Mouse (Mus musculus): ENCODE measurements around the gene Anln. TPM values are rescaled to one million over a fixed set of nuclear protein-coding genes. Genes with fewer than 3 reads are reported as not detected.
"Not testable (repeated sequence)": the region's sequence is repeated elsewhere in the genome, so short reads cannot be mapped to it uniquely, and the experiment has no call there.

The Anln gene
- polyA plus RNA-seq, 1 experiment from 2014 or later: 6.6 TPM

DNA sequence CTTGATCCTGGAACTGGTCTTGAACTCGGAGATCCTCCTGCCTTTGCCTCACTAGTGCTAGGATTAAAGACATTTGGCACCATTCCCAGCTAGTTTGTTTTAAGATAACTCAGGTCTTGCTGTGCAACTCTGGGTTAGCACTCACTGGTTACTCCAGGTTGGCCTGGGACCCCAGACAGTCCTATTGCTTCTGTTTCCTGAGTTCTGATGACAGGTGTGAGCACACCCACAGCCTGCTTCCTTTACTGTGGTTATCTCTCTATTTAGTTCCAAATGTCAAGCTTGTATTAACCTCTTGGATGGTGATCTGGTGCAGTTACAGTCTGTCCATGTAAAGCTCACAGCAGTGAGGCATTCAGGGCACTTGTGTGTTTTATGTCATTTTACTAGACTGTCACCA is 34.5 kb upstream of the Anln start:
- Histone ChIP-seq H3K4me2 (replicated peaks) (no peak overlapping the region), H3K27me3 (ENCODE audit: control insufficient read depth, insufficient read depth, low read length) (no peaks in the 10 kb centered on the region), H3K4me3 (replicated peaks; ENCODE audit: low read length) (no peak overlapping the region), H3K36me3 (replicated peaks; ENCODE audit: control insufficient read depth, insufficient read depth) (no peaks in the 10 kb centered on the region), H3K9me3 (ENCODE audit: control insufficient read depth, low read length) (no peaks in the 10 kb centered on the region), H3K4me1 (replicated peaks; ENCODE audit: control insufficient read depth, insufficient read depth, low read length) (0 out of 2 replicates have a peak, but pooled peaks cover 4% of the 10 kb centered on the region), H3K27ac (no peak overlapping the region), H3K9ac (no peak overlapping the region)
- ATAC-seq (ENCODE audit: low FRiP score) (no peak), DNase-seq (ENCODE audit: low spot score) (no peak)
- 80% methylated on average over 1 of the region's 1 CpGs for WGBS

DNA sequence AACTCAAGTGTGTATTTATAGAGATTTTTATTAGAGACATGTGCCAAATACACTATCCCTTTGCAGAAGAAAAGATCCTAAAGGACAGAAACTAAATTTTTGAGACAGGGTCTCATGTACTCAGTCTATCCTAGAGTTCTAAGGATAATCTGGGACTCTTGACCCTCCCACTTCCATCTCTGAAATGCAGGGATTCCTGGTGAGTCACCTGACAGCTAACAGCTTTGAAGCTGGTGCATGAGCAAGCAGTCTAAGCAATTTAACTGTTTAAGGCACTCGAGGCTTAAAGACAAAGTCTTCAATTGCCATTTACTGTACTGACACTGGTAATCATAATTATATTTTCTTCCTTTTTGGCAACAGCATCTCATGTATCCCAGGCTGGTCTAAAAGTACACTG is 33.6 kb upstream of the Anln start:
- WGBS: 80% methylated on average over 1 of the region's 1 CpGs
- H3K27ac ChIP-seq: no peak overlapping the region
- no peaks in the 10 kb centered on the region for H3K36me3 ChIP-seq (replicated peaks; ENCODE audit: control insufficient read depth, insufficient read depth)
- H3K4me3 ChIP-seq (replicated peaks; ENCODE audit: low read length): no peak overlapping the region
- H3K9me3 ChIP-seq (ENCODE audit: control insufficient read depth, low read length): no peaks in the 10 kb centered on the region
- H3K4me2 ChIP-seq (replicated peaks): no peak overlapping the region
- 0 out of 2 replicates have a peak, but pooled peaks cover 4% of the 10 kb centered on the region for H3K4me1 ChIP-seq (replicated peaks; ENCODE audit: control insufficient read depth, insufficient read depth, low read length)
- ATAC-seq (ENCODE audit: low FRiP score) (no peak), DNase-seq (ENCODE audit: low spot score) (no peak)
- H3K9ac ChIP-seq: no peak overlapping the region
- no peaks in the 10 kb centered on the region for H3K27me3 ChIP-seq (ENCODE audit: control insufficient read depth, insufficient read depth, low read length)

DNA sequence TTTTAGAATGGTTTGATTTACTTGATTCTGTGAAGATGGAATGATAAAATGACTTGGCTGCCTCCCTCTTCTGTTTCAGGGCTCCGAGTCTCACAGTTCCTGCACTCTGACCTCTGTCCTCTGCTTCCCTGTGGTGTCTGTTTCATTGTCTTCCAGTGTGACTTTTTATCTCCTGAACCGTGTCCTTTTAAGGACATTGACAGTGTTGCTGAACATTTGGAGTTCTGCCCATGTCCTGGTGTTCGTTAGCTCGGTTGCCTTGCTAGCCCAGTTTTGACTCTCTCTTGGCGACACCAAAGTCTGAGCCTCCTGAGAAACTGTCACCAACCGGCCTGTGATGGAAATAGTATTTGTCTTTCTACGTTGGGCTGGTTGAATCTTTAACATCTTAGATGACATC is 31.5 kb upstream of the Anln start:
- Histone ChIP-seq H3K27ac (no peak overlapping the region), H3K27me3 (ENCODE audit: control insufficient read depth, insufficient read depth, low read length) (no peaks in the 10 kb centered on the region), H3K9ac (no peak overlapping the region), H3K4me1 (replicated peaks; ENCODE audit: control insufficient read depth, insufficient read depth, low read length) (0 out of 2 replicates have a peak, but pooled peaks cover 4% of the 10 kb centered on the region), H3K9me3 (ENCODE audit: control insufficient read depth, low read length) (no peaks in the 10 kb centered on the region), H3K4me3 (replicated peaks; ENCODE audit: low read length) (no peak overlapping the region), H3K36me3 (replicated peaks; ENCODE audit: control insufficient read depth, insufficient read depth) (no peaks in the 10 kb centered on the region), H3K4me2 (replicated peaks) (no peak overlapping the region)
- ATAC-seq (ENCODE audit: low FRiP score) (no peak), DNase-seq (ENCODE audit: low spot score) (no peak)
- 18% methylated on average over 7 of the region's 7 CpGs for WGBS

GRCm38 (mm10) chr9:22419877-22420276 is 30.9 kb upstream of the Anln start:
- ATAC-seq (ENCODE audit: low FRiP score): no peak
- Histone ChIP-seq H3K36me3 (replicated peaks; ENCODE audit: control insufficient read depth, insufficient read depth) (no peaks in the 10 kb centered on the region), H3K9me3 (ENCODE audit: control insufficient read depth, low read length) (no peaks in the 10 kb centered on the region), H3K27ac (no peak overlapping the region), H3K9ac (no peak overlapping the region), H3K27me3 (ENCODE audit: control insufficient read depth, insufficient read depth, low read length) (no peaks in the 10 kb centered on the region), H3K4me1 (replicated peaks; ENCODE audit: control insufficient read depth, insufficient read depth, low read length) (0 out of 2 replicates have a peak, but pooled peaks cover 4% of the 10 kb centered on the region), H3K4me2 (replicated peaks) (no peak overlapping the region), H3K4me3 (replicated peaks; ENCODE audit: low read length) (no peak overlapping the region)
- no peak for DNase-seq (ENCODE audit: low spot score)
- 77% methylated on average over 3 of the region's 3 CpGs for WGBS

DNA sequence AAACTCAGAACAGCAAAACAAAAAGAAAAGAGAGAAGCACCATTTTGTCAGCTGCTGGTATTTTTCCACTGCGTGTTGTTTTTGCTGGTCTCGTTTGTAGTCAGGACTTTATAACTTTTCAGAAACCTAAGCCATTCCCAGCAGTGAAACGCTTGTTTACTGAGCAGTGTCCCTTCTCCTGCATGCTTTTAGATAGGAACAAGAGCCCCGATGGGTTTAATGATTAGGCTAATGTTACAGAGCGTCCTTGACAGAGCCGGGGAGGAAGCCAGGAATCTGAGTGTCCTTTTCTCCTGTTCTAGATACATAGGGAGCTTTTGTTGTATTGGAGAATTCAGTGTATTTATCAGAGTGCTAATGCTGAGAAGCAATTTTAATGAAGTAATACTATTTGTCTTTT is 28.6 kb upstream of the Anln start:
- Histone ChIP-seq H3K4me2 (replicated peaks) (no peak overlapping the region), H3K9ac (no peak overlapping the region), H3K4me1 (replicated peaks; ENCODE audit: control insufficient read depth, insufficient read depth, low read length) (0 out of 2 replicates have a peak, but pooled peaks cover 4% of the 10 kb centered on the region), H3K4me3 (replicated peaks; ENCODE audit: low read length) (no peak overlapping the region), H3K27ac (no peak overlapping the region), H3K36me3 (replicated peaks; ENCODE audit: control insufficient read depth, insufficient read depth) (no peaks in the 10 kb centered on the region), H3K9me3 (ENCODE audit: control insufficient read depth, low read length) (no peaks in the 10 kb centered on the region), H3K27me3 (ENCODE audit: control insufficient read depth, insufficient read depth, low read length) (no peaks in the 10 kb centered on the region)
- no peak for ATAC-seq (ENCODE audit: low FRiP score)
- WGBS: 42% methylated on average over 6 of the region's 6 CpGs
- no peak for DNase-seq (ENCODE audit: low spot score)

DNA sequence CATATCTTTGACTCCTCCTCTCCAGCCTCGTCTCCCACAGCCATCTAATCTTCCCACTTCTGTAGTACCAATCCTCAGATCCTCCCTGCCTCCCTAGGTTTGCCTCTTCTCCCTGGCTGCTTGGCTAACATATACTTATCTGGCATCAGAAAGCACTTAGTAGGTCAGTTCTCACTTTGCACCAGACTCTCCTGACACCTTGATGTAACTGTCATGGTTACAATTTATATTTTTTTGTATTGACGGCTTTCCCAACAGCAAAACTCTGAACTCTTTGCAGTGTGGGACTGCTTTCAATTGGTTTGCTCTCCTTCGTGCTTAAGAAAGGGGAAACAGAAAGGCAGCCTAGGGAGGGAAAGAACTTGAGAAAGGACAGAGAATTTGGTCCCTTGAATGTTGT is 27.2 kb upstream of the Anln start:
- WGBS: 90% methylated on average over 3 of the region's 3 CpGs
- no peak for DNase-seq (ENCODE audit: low spot score)
- ATAC-seq (ENCODE audit: low FRiP score): no peak
- 0 out of 2 replicates have a peak, but pooled peaks cover 4% of the 10 kb centered on the region for H3K4me1 ChIP-seq (replicated peaks; ENCODE audit: control insufficient read depth, insufficient read depth, low read length)
- no peaks in the 10 kb centered on the region for H3K9me3 ChIP-seq (ENCODE audit: control insufficient read depth, low read length)
- H3K9ac ChIP-seq: no peak overlapping the region
- no peak overlapping the region for H3K4me2 ChIP-seq (replicated peaks)
- no peak overlapping the region for H3K27ac ChIP-seq
- no peak overlapping the region for H3K4me3 ChIP-seq (replicated peaks; ENCODE audit: low read length)
- no peaks in the 10 kb centered on the region for H3K27me3 ChIP-seq (ENCODE audit: control insufficient read depth, insufficient read depth, low read length)
- no peaks in the 10 kb centered on the region for H3K36me3 ChIP-seq (replicated peaks; ENCODE audit: control insufficient read depth, insufficient read depth)

GRCm38 (mm10) chr9:22411002-22411857 is 22.2 kb upstream of the Anln start, which contains the start of gene 9530077C05Rik:
Gene 9530077C05Rik, plus strand, starts transcription at chr9:22411513.
- Histone ChIP-seq H3K4me3 (replicated peaks; ENCODE audit: low read length) (peak within 1 kb of the TSS; percentile 47), H3K27me3 (ENCODE audit: control insufficient read depth, insufficient read depth, low read length) (no peaks in the 10 kb centered on the region), H3K9ac (peak within 1 kb of the TSS; percentile 79), H3K4me1 (replicated peaks; ENCODE audit: control insufficient read depth, insufficient read depth, low read length) (no peaks in the 10 kb centered on the region), H3K9me3 (ENCODE audit: control insufficient read depth, low read length) (no peaks in the 10 kb centered on the region), H3K27ac (peak within 1 kb of the TSS; percentile 82), H3K4me2 (replicated peaks) (peak within 1 kb of the TSS; percentile 67), H3K36me3 (replicated peaks; ENCODE audit: control insufficient read depth, insufficient read depth) (no peaks in the 10 kb centered on the region)
- 1% methylated on average over 43 of the region's 43 CpGs for WGBS
- ATAC-seq (ENCODE audit: low FRiP score) (peak; percentile 99), DNase-seq (ENCODE audit: low spot score) (peak; percentile 96)

DNA sequence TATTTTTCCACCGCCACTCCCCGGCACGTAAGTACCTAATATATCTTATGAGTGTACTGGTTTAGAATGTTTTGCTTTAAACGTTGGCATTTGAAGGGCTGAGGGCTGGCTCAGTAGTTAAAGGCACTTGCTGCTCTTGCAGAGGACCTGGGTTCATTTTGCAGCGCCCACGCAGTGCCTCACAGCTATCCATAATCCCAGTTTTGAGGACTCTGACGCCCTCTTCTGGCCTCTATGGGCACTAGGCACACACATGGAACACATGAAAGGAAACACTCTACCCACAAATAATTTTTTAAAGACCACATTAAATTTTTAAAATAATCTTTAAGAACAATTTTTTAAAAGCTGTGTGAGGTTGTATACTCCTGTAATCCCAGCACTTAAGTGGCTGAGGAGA is 20.5 kb upstream of the Anln start:
- DNase-seq (ENCODE audit: low spot score) (no peak), ATAC-seq (ENCODE audit: low FRiP score) (no peak)
- H3K27me3 ChIP-seq (ENCODE audit: control insufficient read depth, insufficient read depth, low read length): no peaks in the 10 kb centered on the region
- no peaks in the 10 kb centered on the region for H3K36me3 ChIP-seq (replicated peaks; ENCODE audit: control insufficient read depth, insufficient read depth)
- H3K27ac ChIP-seq: no peak overlapping the region
- H3K4me2 ChIP-seq (replicated peaks): no peak overlapping the region
- H3K4me3 ChIP-seq (replicated peaks; ENCODE audit: low read length): no peak overlapping the region
- H3K9ac ChIP-seq: no peak overlapping the region
- H3K9me3 ChIP-seq (ENCODE audit: control insufficient read depth, low read length): no peaks in the 10 kb centered on the region
- no peaks in the 10 kb centered on the region for H3K4me1 ChIP-seq (replicated peaks; ENCODE audit: control insufficient read depth, insufficient read depth, low read length)
- 75% methylated on average over 7 of the region's 7 CpGs for WGBS

DNA sequence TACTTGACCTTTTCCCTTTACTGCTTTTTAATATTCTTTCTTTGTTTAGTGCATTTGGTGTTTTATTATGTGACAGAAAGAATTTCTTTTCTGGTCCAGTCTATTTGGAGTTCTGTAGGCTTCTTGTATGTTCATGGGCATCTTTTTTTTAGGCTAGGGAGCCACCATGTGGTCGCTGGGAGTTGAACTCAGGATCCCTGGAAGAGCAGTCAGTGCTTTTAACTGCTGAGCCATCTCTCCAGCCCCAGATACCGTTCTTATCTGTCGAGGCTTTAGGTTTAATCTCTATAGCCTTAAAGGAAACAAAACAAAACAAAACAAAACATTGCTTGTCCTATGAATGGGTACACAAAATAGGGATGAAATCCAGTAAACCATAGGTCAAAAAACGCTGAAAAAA is 19.4 kb upstream of the Anln start:
- H3K4me3 ChIP-seq (replicated peaks; ENCODE audit: low read length); H3K36me3 ChIP-seq (replicated peaks; ENCODE audit: control insufficient read depth, insufficient read depth); H3K4me1 ChIP-seq (replicated peaks; ENCODE audit: control insufficient read depth, insufficient read depth, low read length); DNase-seq (ENCODE audit: low spot score); H3K27me3 ChIP-seq (ENCODE audit: control insufficient read depth, insufficient read depth, low read length); H3K27ac ChIP-seq; ATAC-seq (ENCODE audit: low FRiP score); H3K4me2 ChIP-seq (replicated peaks); H3K9ac ChIP-seq; H3K9me3 ChIP-seq (ENCODE audit: control insufficient read depth, low read length): not testable (repeated sequence)
- 36% methylated on average over 4 of the region's 4 CpGs for WGBS

Measured in hindbrain, embryonic 14.5 days (tissue).